Mouse (Mus musculus) ovary, postnatal 14 days (tissue): ENCODE results near the gene Urgcp.
"Not testable (repeated sequence)": the region's sequence is repeated elsewhere in the genome, so short reads cannot be mapped to it uniquely, and the experiment has no call there.

Experiments
- DNase-seq: peaks from one replicate; pipeline ENCODE4 v3.0.0; 2022; ENCODE audit warnings: low spot score

The Urgcp gene

GRCm38 (mm10) chr11:5761820-5762632 is at the start of gene Urgcp:
Urgcp (minus strand) TSS chr11:5762376.
- peak; percentile 91 for DNase-seq

GRCm38 (mm10) chr11:5809487-5809886 is 47.3 kb upstream of the Urgcp start:
- not testable (repeated sequence) for DNase-seq

GRCm38 (mm10) chr11:5807956-5808355 is 45.8 kb upstream of the Urgcp start:
- no peak for DNase-seq

- no peak for DNase-seq
Observed at GRCm38 (mm10) chr11:5805711-5806110, 43.5 kb upstream of the Urgcp start.

GRCm38 (mm10) chr11:5804174-5804573 is 42.0 kb upstream of the Urgcp start:
- no peak for DNase-seq

- no peak for DNase-seq
Observed at GRCm38 (mm10) chr11:5803551-5803981, 41.4 kb upstream of the Urgcp start, which contains the start of gene Pgam2. Pgam2 (minus strand) TSS chr11:5803733.

- no peak for DNase-seq
Observed at GRCm38 (mm10) chr11:5802457-5803217, 40.5 kb upstream of the Urgcp start.

GRCm38 (mm10) chr11:5802005-5802404 is 39.8 kb upstream of the Urgcp start:
- no peak for DNase-seq

- DNase-seq, result no peak
Observed at GRCm38 (mm10) chr11:5801511-5801910, 39.3 kb upstream of the Urgcp start.

- no peak for DNase-seq
Observed at GRCm38 (mm10) chr11:5799621-5800490, 37.7 kb upstream of the Urgcp start.

GRCm38 (mm10) chr11:5797928-5798327 is 35.8 kb upstream of the Urgcp start:
- DNase-seq, result no peak

GRCm38 (mm10) chr11:5797371-5797770 is 35.2 kb upstream of the Urgcp start:
- no peak for DNase-seq

- DNase-seq, result no peak
Observed at GRCm38 (mm10) chr11:5796939-5797338, 34.8 kb upstream of the Urgcp start.

GRCm38 (mm10) chr11:5795706-5796105 is 33.5 kb upstream of the Urgcp start:
- DNase-seq, result no peak

- no peak for DNase-seq
Observed at GRCm38 (mm10) chr11:5795290-5795689, 33.1 kb upstream of the Urgcp start.

GRCm38 (mm10) chr11:5790431-5790830 is 28.3 kb upstream of the Urgcp start:
- DNase-seq, result no peak

- DNase-seq, result no peak
Observed at GRCm38 (mm10) chr11:5789754-5790333, 27.7 kb upstream of the Urgcp start.

- DNase-seq, result no peak
Observed at GRCm38 (mm10) chr11:5789071-5789753, 27.0 kb upstream of the Urgcp start.

GRCm38 (mm10) chr11:5788056-5789014 is 26.2 kb upstream of the Urgcp start, which contains the start of gene Dbnl:
Dbnl (plus strand) TSS chr11:5788488.
- DNase-seq, result peak; percentile 88

GRCm38 (mm10) chr11:5787671-5788055 is 25.5 kb upstream of the Urgcp start:
- DNase-seq, result no peak
